Mouse (Mus musculus) stomach, embryonic 16.5 days (tissue): ENCODE measurements around the gene Olig2. TPM values are rescaled to one million over a fixed set of nuclear protein-coding genes. Genes with fewer than 3 reads are reported as not detected.

Experiments used
- ATAC-seq: fragments of 200-750 bp; cut with Nextera tagmentation; 2 replicates; pipeline ENCODE4 v1.8.0; 2017; ENCODE audit warnings: moderate number of reproducible peaks, moderate TSS enrichment; ENCODE audit not compliant: insufficient read depth, low FRiP score
- H3K27ac ChIP-seq: fragments of 300-500 bp; sonication (generic); 2 replicates; pipeline ENCODE4 v1.5.1; 2014; ENCODE audit warnings: low read length
- H3K27me3 ChIP-seq: fragments of 300-500 bp; sonication (generic); 2 replicates; pipeline ENCODE4 v1.6.1; 2014; ENCODE audit warnings: low read length, control low read depth, mixed read lengths; ENCODE audit not compliant: control insufficient read depth, insufficient read depth
- H3K36me3 ChIP-seq: fragments of 300-500 bp; sonication (generic); 2 replicates; pipeline ENCODE4 v1.6.1; 2014; ENCODE audit warnings: low read length; ENCODE audit not compliant: control insufficient read depth, insufficient read depth
- H3K4me1 ChIP-seq: fragments of 300-500 bp; sonication (generic); 2 replicates; pipeline ENCODE4 v1.6.1; 2014; ENCODE audit warnings: low read length, control low read depth, mixed read lengths; ENCODE audit not compliant: control insufficient read depth, insufficient read depth
- H3K4me2 ChIP-seq: fragments of 300-500 bp; sonication (generic); 2 replicates; pipeline ENCODE4 v1.6.1; 2014; ENCODE audit warnings: low read depth, low read length, mixed read lengths
- H3K4me3 ChIP-seq: fragments of 300-500 bp; sonication (generic); replicated peaks from 2 replicates; pipeline ENCODE4 v1.5.1; 2014; ENCODE audit warnings: mild to moderate bottlenecking, low read length
- H3K9ac ChIP-seq: fragments of 300-500 bp; sonication (generic); 2 replicates; pipeline ENCODE4 v1.6.1; 2014; ENCODE audit warnings: low read length
- H3K9me3 ChIP-seq: fragments of 300-500 bp; sonication (generic); replicated peaks from 2 replicates; pipeline ENCODE4 v1.6.1; 2016; ENCODE audit warnings: low read length, control low read depth; ENCODE audit not compliant: control insufficient read depth
- WGBS: fragments of 180-500 bp; shearing (Covaris S2); extraction: QIAGEN DNeasy Blood & Tissue Kit; methylation state at CpG from one replicate; pipeline ENCODE4 v1.1.7; 2014; 5-methylcytosine and 5-hydroxymethylcytosine counted together
- polyA plus RNA-seq: library from polyadenylated mRNA; unstranded; fragments of >200 nt; fragmentation: Nextera tagmentation; extraction: Ambion mirVana; gene quantifications from 2 replicates; pipeline ENCODE4 v1.2.1, GENCODE M21; 2015

Olig2 gene
- polyA plus RNA-seq, result not detected in 2 replicates

- Histone ChIP-seq H3K9me3 (no peaks in the 10 kb centered on the region), H3K9ac (peak within 1 kb of the TSS; percentile 6; the same call in 1 of the 2 replicates), H3K4me3 (peak within 1 kb of the TSS; percentile 28), H3K4me2 (peak within 1 kb of the TSS; percentile 48), H3K27ac (no peak within 1 kb of the TSS), H3K36me3 (no peaks in the 10 kb centered on the region), H3K4me1 (peaks cover 11% of the 10 kb centered on the region), H3K27me3 (peaks cover 98% of the 10 kb centered on the region)
- no peak for ATAC-seq
- WGBS, result 1% methylated on average over 53 of the region's 53 CpGs
These were observed at the start of gene Olig2 for GRCm38 (mm10) chr16:91225233-91226037. Gene Olig2, plus strand, starts transcription at chr16:91225457.

GRCm38 (mm10) chr16:91175892-91176291, 49.4 kb upstream of the Olig2 start:
- H3K9ac ChIP-seq, result no peak overlapping the region
- 56% methylated on average over 8 of the region's 8 CpGs for WGBS
- ATAC-seq, result no peak

GRCm38 (mm10) chr16:91187046-91187445, 38.2 kb upstream of the Olig2 start:
- Histone ChIP-seq H3K9ac (no peak overlapping the region), H3K4me1 (no peaks in the 10 kb centered on the region), H3K27ac (no peak overlapping the region), H3K9me3 (no peaks in the 10 kb centered on the region), H3K36me3 (no peaks in the 10 kb centered on the region), H3K4me3 (no peak overlapping the region), H3K4me2 (no peak overlapping the region), H3K27me3 (no peaks in the 10 kb centered on the region)
- 24% methylated on average over 8 of the region's 8 CpGs for WGBS
- no peak for ATAC-seq

More at GRCm38 (mm10) chr16:91175892-91176291, 49.4 kb upstream of the Olig2 start:
- H3K36me3 ChIP-seq, result no peaks in the 10 kb centered on the region
- H3K4me2 ChIP-seq, result no peak overlapping the region
- H3K27ac ChIP-seq, result no peak overlapping the region
- no peaks in the 10 kb centered on the region for H3K9me3 ChIP-seq
- no peak overlapping the region for H3K4me3 ChIP-seq
- no peaks in the 10 kb centered on the region for H3K4me1 ChIP-seq
- H3K27me3 ChIP-seq, result 0 out of 2 replicates have a peak, but pooled peaks cover 3% of the 10 kb centered on the region

- H3K4me2 ChIP-seq, result no peak overlapping the region
- no peaks in the 10 kb centered on the region for H3K27me3 ChIP-seq
- 72% methylated on average over 10 of the region's 10 CpGs for WGBS
- H3K9ac ChIP-seq, result no peak overlapping the region
- H3K4me3 ChIP-seq, result no peak overlapping the region
- H3K27ac ChIP-seq, result no peak overlapping the region
- H3K9me3 ChIP-seq, result no peaks in the 10 kb centered on the region
- H3K4me1 ChIP-seq, result no peaks in the 10 kb centered on the region
- ATAC-seq, result no peak
- H3K36me3 ChIP-seq, result no peaks in the 10 kb centered on the region
These were observed 37.6 kb upstream of the Olig2 start for GRCm38 (mm10) chr16:91187662-91188061.

GRCm38 (mm10) chr16:91188304-91188703, 37.0 kb upstream of the Olig2 start:
- Histone ChIP-seq H3K9me3 (no peaks in the 10 kb centered on the region), H3K36me3 (no peaks in the 10 kb centered on the region), H3K4me1 (no peaks in the 10 kb centered on the region), H3K4me2 (no peak overlapping the region), H3K27ac (no peak overlapping the region), H3K27me3 (no peaks in the 10 kb centered on the region), H3K9ac (no peak overlapping the region), H3K4me3 (no peak overlapping the region)
- WGBS, result 86% methylated on average over 12 of the region's 12 CpGs
- ATAC-seq, result no peak

- no peak for ATAC-seq
- Histone ChIP-seq H3K27me3 (no peaks in the 10 kb centered on the region), H3K36me3 (no peaks in the 10 kb centered on the region), H3K4me3 (no peak overlapping the region), H3K4me2 (no peak overlapping the region), H3K9me3 (no peaks in the 10 kb centered on the region), H3K9ac (no peak overlapping the region), H3K4me1 (no peaks in the 10 kb centered on the region), H3K27ac (no peak overlapping the region)
- WGBS, result 81% methylated on average over 6 of the region's 6 CpGs
These were observed 34.0 kb upstream of the Olig2 start for GRCm38 (mm10) chr16:91191233-91191632.

- no peak overlapping the region for H3K4me3 ChIP-seq
- H3K4me1 ChIP-seq, result no peaks in the 10 kb centered on the region
- no peaks in the 10 kb centered on the region for H3K36me3 ChIP-seq
- H3K27me3 ChIP-seq, result no peaks in the 10 kb centered on the region
- ATAC-seq, result no peak
- H3K4me2 ChIP-seq, result no peak overlapping the region
- no peak overlapping the region for H3K27ac ChIP-seq
- H3K9ac ChIP-seq, result no peak overlapping the region
- WGBS, result 79% methylated on average over 9 of the region's 9 CpGs
- H3K9me3 ChIP-seq, result no peaks in the 10 kb centered on the region
These were observed 33.5 kb upstream of the Olig2 start for GRCm38 (mm10) chr16:91191663-91192237.

GRCm38 (mm10) chr16:91192672-91193354, 32.4 kb upstream of the Olig2 start:
- Histone ChIP-seq H3K4me1 (no peaks in the 10 kb centered on the region), H3K27ac (no peak overlapping the region), H3K9me3 (no peaks in the 10 kb centered on the region), H3K4me3 (no peak overlapping the region), H3K4me2 (no peak overlapping the region), H3K36me3 (no peaks in the 10 kb centered on the region), H3K9ac (no peak overlapping the region), H3K27me3 (no peaks in the 10 kb centered on the region)
- WGBS, result 46% methylated on average over 15 of the region's 15 CpGs
- no peak for ATAC-seq

- no peaks in the 10 kb centered on the region for H3K9me3 ChIP-seq
- no peak overlapping the region for H3K4me3 ChIP-seq
- H3K4me1 ChIP-seq, result no peaks in the 10 kb centered on the region
- H3K4me2 ChIP-seq, result no peak overlapping the region
- ATAC-seq, result no peak
- no peaks in the 10 kb centered on the region for H3K27me3 ChIP-seq
- no peaks in the 10 kb centered on the region for H3K36me3 ChIP-seq
- H3K9ac ChIP-seq, result no peak overlapping the region
- H3K27ac ChIP-seq, result no peak overlapping the region
- 88% methylated on average over 7 of the region's 7 CpGs for WGBS
These were observed 25.4 kb upstream of the Olig2 start for GRCm38 (mm10) chr16:91199815-91200214.
